In genomic region chrX:73225365-73225764, GRCm38 (mm10) we compare ENCODE assay signal across 49 mouse cellular contexts. TPM values are rescaled to one million over a fixed set of nuclear protein-coding genes. Genes with fewer than 3 reads are reported as not detected.
"Had no signal": no experiment of that assay in that cellular context is flagged by ENCODE, and none has a peak within 500 bp of the region (broad histone marks: within the 10 kb centered on the region; RNA-seq: fewer than 3 reads in every experiment).

No protein-coding gene starts in this region.

- ATAC-seq: hindbrain, embryonic 16.5 days; hindbrain, postnatal 0 days; inflammation-experienced regulatory T-cells, adult 6 months; intestine, embryonic 15.5 days; intestine, embryonic 16.5 days; intestine, postnatal 0 days had no signal

- H3K36me3 ChIP-seq: heart, embryonic 10.5 days; heart, embryonic 12.5 days; heart, embryonic 13.5 days; heart, embryonic 15.5 days; hindbrain, embryonic 10.5 days; hindbrain, embryonic 12.5 days; hindbrain, embryonic 13.5 days; hindbrain, embryonic 15.5 days; intestine, embryonic 15.5 days; kidney, embryonic 15.5 days had no signal

- DNase-seq: heart, postnatal 10 days; heart, postnatal 14 days; heart, postnatal 36 days; heart, postnatal 4 days; kidney, adult 11 months; kidney, adult 18-20 months; kidney, adult 2 months; kidney, adult 8-10 months; kidney, adult 9 months; kidney, postnatal 10 days; kidney, postnatal 14 days; kidney, postnatal 25 days; kidney, postnatal 36 days; kidney, postnatal 4 days; layer of hippocampus, adult 9-11 months; layer of hippocampus, postnatal 36 days had no signal

- H3K27me3 ChIP-seq: heart, embryonic 15.5 days; hindbrain, embryonic 13.5 days; hindbrain, embryonic 15.5 days; intestine, embryonic 15.5 days had no signal

- H3K9ac ChIP-seq: heart, embryonic 12.5 days; heart, embryonic 13.5 days; heart, embryonic 15.5 days; hindbrain, embryonic 12.5 days; hindbrain, embryonic 13.5 days; hindbrain, embryonic 14.5 days; hindbrain, embryonic 15.5 days; intestine, embryonic 15.5 days; kidney, embryonic 15.5 days had no signal

- H3K4me1 ChIP-seq: heart, embryonic 10.5 days; heart, embryonic 12.5 days; heart, embryonic 15.5 days; hindbrain, embryonic 12.5 days; intestine, embryonic 15.5 days had no signal

- H3K9me3 ChIP-seq: heart, embryonic 10.5 days; heart, embryonic 12.5 days; heart, embryonic 13.5 days; heart, embryonic 15.5 days; hindbrain, embryonic 12.5 days; hindbrain, embryonic 13.5 days; hindbrain, embryonic 15.5 days; intestine, embryonic 15.5 days; kidney, embryonic 15.5 days had no signal

- H3K27ac ChIP-seq: heart, embryonic 10.5 days; heart, embryonic 13.5 days; heart, embryonic 15.5 days; hindbrain, embryonic 10.5 days; hindbrain, embryonic 12.5 days; hindbrain, embryonic 13.5 days; hindbrain, embryonic 14.5 days; hindbrain, embryonic 15.5 days; hindbrain, postnatal 0 days; intestine, embryonic 15.5 days; kidney, embryonic 15.5 days; kidney, postnatal 0 days; layer of hippocampus, adult 2 months had no signal

- H3K4me3 ChIP-seq: heart, embryonic 10.5 days; heart, embryonic 12.5 days; heart, embryonic 13.5 days; heart, embryonic 15.5 days; hindbrain, embryonic 10.5 days; hindbrain, embryonic 12.5 days; hindbrain, embryonic 13.5 days; hindbrain, embryonic 15.5 days; intestine, embryonic 15.5 days; kidney, embryonic 15.5 days; layer of hippocampus, adult 2 months had no signal

- H3K4me2 ChIP-seq: heart, embryonic 11.5 days; heart, embryonic 12.5 days; heart, embryonic 13.5 days; heart, embryonic 15.5 days; hindbrain, embryonic 12.5 days; hindbrain, embryonic 13.5 days; hindbrain, embryonic 14.5 days; hindbrain, embryonic 15.5 days; intestine, embryonic 15.5 days; kidney, embryonic 15.5 days had no signal

RNA-seq across cellular contexts. Expression of gene Xlr4b, which starts 11.2 kb away (rescaled TPM):
- total RNA-seq: hindbrain, postnatal 0 days; layer of hippocampus, adult 2 months had no signal
- polyA plus RNA-seq: kidney, embryonic 14.5 days had no signal

RNA-seq across cellular contexts. Expression of gene Xlr4c, which starts 17.6 kb away (rescaled TPM):
- total RNA-seq: heart, postnatal 10 days; heart, postnatal 25 days; heart, postnatal 36 days; heart, postnatal 4 days; hindbrain, postnatal 0 days; layer of hippocampus, adult 2 months; layer of hippocampus, adult 8-10 months; layer of hippocampus, postnatal 10 days had no signal
- polyA plus RNA-seq: heart, embryonic 13.5 days; heart, postnatal 0 days; hindbrain, embryonic 11.5 days; hindbrain, embryonic 12.5 days; hindbrain, embryonic 16.5 days; kidney, adult 2 months; kidney, embryonic 14.5 days; kidney, embryonic 16.5 days had no signal

RNA-seq across cellular contexts. Expression of gene Xlr3c, which starts 39.8 kb away (rescaled TPM):
- total RNA-seq: heart, postnatal 10 days; heart, postnatal 14 days; heart, postnatal 25 days; heart, postnatal 36 days; heart, postnatal 4 days; hematopoietic stem cell, adult 5-6 weeks; hindbrain, postnatal 0 days; layer of hippocampus, adult 18-20 months; layer of hippocampus, adult 2 months; layer of hippocampus, postnatal 10 days; layer of hippocampus, postnatal 14 days; layer of hippocampus, postnatal 36 days had no signal
- polyA plus RNA-seq: heart, embryonic 10.5 days; heart, embryonic 11.5 days; heart, embryonic 12.5 days; heart, embryonic 13.5 days; heart, embryonic 14.5 days; heart, embryonic 15.5 days; heart, embryonic 16.5 days; heart, postnatal 0 days; inflammation-experienced regulatory T-cells, adult 6 months; intestine, embryonic 14.5 days; intestine, embryonic 15.5 days; intestine, embryonic 16.5 days; intestine, postnatal 0 days; kidney, adult 2 months; kidney, embryonic 14.5 days; kidney, embryonic 15.5 days; kidney, embryonic 16.5 days; large intestine, adult 2 months had no signal
